Mouse (Mus musculus) ES-E14 (cell line): ENCODE data around the gene Prkch.

Experiments
- CHD2 ChIP-seq: IDR thresholded peaks from 2 replicates; pipeline ENCODE4 v1.6.1; 2014; ENCODE audit warnings: mild to moderate bottlenecking, low read depth, low read length, inconsistent platforms
- HCFC1 ChIP-seq: IDR thresholded peaks from 2 replicates; pipeline ENCODE4 v1.6.1; 2012; ENCODE audit warnings: low read length, inconsistent platforms, borderline replicate concordance; ENCODE audit not compliant: insufficient read depth
- ZC3H11A ChIP-seq: IDR thresholded peaks from 2 replicates; pipeline ENCODE4 v1.6.1; 2012; ENCODE audit warnings: low read depth, mild to moderate bottlenecking, inconsistent platforms, low read length, borderline replicate concordance

DNA sequence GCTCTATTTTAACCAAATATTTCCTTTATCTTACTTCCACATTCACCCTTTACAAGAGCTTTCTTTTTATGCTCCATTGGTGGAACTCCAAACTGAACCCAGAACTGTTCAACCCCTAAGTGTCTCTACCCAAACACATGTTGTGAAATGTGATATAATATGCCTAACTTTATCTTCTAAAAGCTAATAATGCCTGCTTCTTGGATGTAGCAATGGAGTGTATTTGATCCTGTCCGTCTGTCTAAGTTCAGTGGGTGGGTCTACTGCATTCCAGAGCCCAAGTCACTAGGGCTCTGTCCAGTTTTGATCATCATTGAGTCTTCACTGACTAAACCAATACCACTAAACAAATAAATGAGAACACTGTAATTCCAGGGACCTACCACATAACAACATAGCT, 240.2 kb downstream of the Prkch start:
- TF ChIP-seq ZC3H11A: no peak
- no peak for TF ChIP-seq HCFC1
- TF ChIP-seq CHD2: no peak
